Mouse (Mus musculus) heart, embryonic 11.5 days (tissue): ENCODE data around the gene Hhex. TPM values are rescaled to one million over a fixed set of nuclear protein-coding genes. Genes with fewer than 3 reads are reported as not detected.

ENCODE experiments used
- ATAC-seq: fragments of 200-750 bp; cut with Nextera tagmentation; replicated peaks from 2 replicates; pipeline ENCODE4 v1.8.0; 2017; ENCODE audit warnings: moderate library complexity; ENCODE audit not compliant: insufficient number of reproducible peaks, low FRiP score, low TSS enrichment
- H3K27ac ChIP-seq: fragments of 300-500 bp; sonication (generic); 2 replicates; pipeline ENCODE4 v1.5.1; 2014; ENCODE audit warnings: mild to moderate bottlenecking, low read depth, low read length
- H3K27me3 ChIP-seq: fragments of 300-500 bp; sonication (generic); 2 replicates; pipeline ENCODE4 v1.6.1; 2014; ENCODE audit warnings: mild to moderate bottlenecking, low read length, mixed read lengths; ENCODE audit not compliant: control insufficient read depth, insufficient read depth
- H3K36me3 ChIP-seq: fragments of 300-500 bp; sonication (generic); 2 replicates; pipeline ENCODE4 v1.6.1; 2014; ENCODE audit warnings: mild to moderate bottlenecking, low read length, moderate library complexity, mixed read lengths; ENCODE audit not compliant: control insufficient read depth, insufficient read depth
- H3K4me1 ChIP-seq: fragments of 300-500 bp; sonication (generic); 2 replicates; pipeline ENCODE4 v1.6.1; 2014; ENCODE audit warnings: low read length; ENCODE audit not compliant: control insufficient read depth, insufficient read depth
- H3K4me2 ChIP-seq: fragments of 300-500 bp; sonication (generic); 2 replicates; pipeline ENCODE4 v1.6.1; 2014; ENCODE audit warnings: mild to moderate bottlenecking, moderate library complexity
- H3K4me3 ChIP-seq: fragments of 300-500 bp; sonication (generic); 2 replicates; pipeline ENCODE4 v1.5.1; 2014; ENCODE audit warnings: low read depth, low read length
- H3K9ac ChIP-seq: fragments of 300-500 bp; sonication (generic); 2 replicates; pipeline ENCODE4 v1.6.1; 2014; ENCODE audit warnings: mild to moderate bottlenecking, low read depth, low read length, moderate library complexity
- H3K9me3 ChIP-seq: fragments of 300-500 bp; sonication (generic); replicated peaks from 2 replicates; pipeline ENCODE4 v1.6.1; 2016; ENCODE audit warnings: low read length; ENCODE audit not compliant: control insufficient read depth
- WGBS: fragments of 180-500 bp; shearing (Covaris S2); extraction: QIAGEN DNeasy Blood & Tissue Kit; methylation state at CpG from one replicate; pipeline ENCODE4 v1.1.7; 2014; ENCODE audit not compliant: insufficient replicate concordance; 5-methylcytosine and 5-hydroxymethylcytosine counted together
- polyA plus RNA-seq: library from polyadenylated mRNA; unstranded; fragments of >200 nt; fragmentation: Nextera tagmentation; extraction: Ambion mirVana; gene quantifications from 2 replicates; pipeline ENCODE4 v1.2.1, GENCODE M21; 2014

Hhex gene
- polyA plus RNA-seq, 1 experiment from 2014 or later: 13.4 TPM

GRCm38 (mm10) chr19:37466978-37467377, 32.4 kb downstream of the Hhex start:
- Histone ChIP-seq H3K4me2 (no peak overlapping the region), H3K36me3 (no peaks in the 10 kb centered on the region; the same call in 1 of the 2 replicates), H3K9ac (no peak overlapping the region), H3K4me1 (no peaks in the 10 kb centered on the region), H3K9me3 (0 out of 2 replicates have a peak, but pooled peaks cover 2% of the 10 kb centered on the region), H3K4me3 (no peak overlapping the region), H3K27me3 (no peaks in the 10 kb centered on the region), H3K27ac (no peak overlapping the region)
- 74% methylated on average over 5 of the region's 5 CpGs for WGBS
- no peak for ATAC-seq

DNA sequence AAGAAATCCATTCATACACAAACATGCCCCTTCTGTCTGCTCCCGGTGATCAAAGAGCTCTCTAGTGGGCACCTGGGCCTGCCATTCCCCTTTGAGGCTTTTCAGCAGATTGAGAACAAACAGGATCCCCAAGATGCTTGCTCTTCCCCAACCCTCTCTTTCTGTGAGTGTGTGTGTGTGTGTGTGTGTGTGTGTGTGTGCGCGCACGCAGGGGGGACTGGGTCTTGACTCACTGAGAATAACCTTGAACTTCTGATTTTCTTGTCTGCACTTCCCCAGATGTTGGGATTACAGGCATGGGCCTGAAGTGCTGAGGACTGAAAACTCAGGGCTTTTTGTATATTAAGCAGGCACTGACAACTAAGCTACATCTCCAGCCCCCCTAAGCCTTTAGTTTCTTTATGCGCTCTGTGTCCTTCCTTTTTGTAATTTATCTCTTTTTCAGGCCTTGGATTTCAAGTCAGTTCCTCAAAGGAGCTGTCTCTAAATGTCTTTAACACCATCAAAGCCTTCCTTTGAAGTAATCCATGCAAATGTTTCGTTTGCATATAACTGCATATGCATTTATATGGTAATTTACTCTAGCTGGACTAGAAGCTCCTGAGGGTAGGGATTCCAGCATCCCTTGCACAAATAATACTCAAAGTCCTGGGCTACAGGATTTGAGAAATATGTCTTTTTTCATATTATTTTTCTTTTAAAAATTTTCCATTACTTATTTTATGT, 34.4 kb downstream of the Hhex start:
- Histone ChIP-seq H3K4me1 (no peaks in the 10 kb centered on the region), H3K9me3 (no peaks in the 10 kb centered on the region), H3K36me3 (no peaks in the 10 kb centered on the region), H3K4me2 (no peak overlapping the region), H3K27ac (no peak overlapping the region), H3K27me3 (no peaks in the 10 kb centered on the region), H3K4me3 (no peak overlapping the region), H3K9ac (no peak overlapping the region)
- 66% methylated on average over 6 of the region's 6 CpGs for WGBS
- ATAC-seq: no peak

- Histone ChIP-seq H3K9ac (no peak overlapping the region), H3K27me3 (no peaks in the 10 kb centered on the region), H3K27ac (no peak overlapping the region), H3K36me3 (no peaks in the 10 kb centered on the region), H3K4me3 (no peak overlapping the region), H3K9me3 (no peaks in the 10 kb centered on the region), H3K4me2 (no peak overlapping the region), H3K4me1 (no peaks in the 10 kb centered on the region)
- ATAC-seq: no peak
- 80% methylated on average over 4 of the region's 4 CpGs for WGBS
Observed at GRCm38 (mm10) chr19:37471680-37472079, 37.1 kb downstream of the Hhex start.

DNA sequence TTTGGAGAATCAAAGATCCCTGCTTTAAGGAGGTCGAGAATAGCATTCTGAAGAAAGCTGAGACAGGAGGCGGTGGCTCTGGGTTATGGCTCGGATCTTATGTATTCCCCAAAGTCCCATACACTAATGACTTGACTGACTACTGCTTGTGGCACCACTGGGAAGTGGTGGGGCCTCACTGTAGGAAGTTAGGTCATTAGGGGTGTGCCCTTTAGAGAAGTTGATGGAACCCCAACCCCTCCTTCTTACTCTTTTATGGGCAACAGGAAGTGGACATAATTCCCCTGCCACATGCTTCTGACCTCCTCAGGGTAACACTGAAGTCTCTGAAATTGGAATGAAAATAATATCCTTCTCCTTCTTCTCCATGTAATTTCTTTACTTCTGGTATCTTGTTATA, 38.0 kb downstream of the Hhex start:
- Histone ChIP-seq H3K9ac (no peak overlapping the region), H3K4me2 (no peak overlapping the region), H3K27ac (no peak overlapping the region), H3K4me3 (no peak overlapping the region), H3K9me3 (no peaks in the 10 kb centered on the region), H3K36me3 (no peaks in the 10 kb centered on the region), H3K4me1 (no peaks in the 10 kb centered on the region), H3K27me3 (no peaks in the 10 kb centered on the region)
- no peak for ATAC-seq
- 60% methylated on average over 3 of the region's 3 CpGs for WGBS

DNA sequence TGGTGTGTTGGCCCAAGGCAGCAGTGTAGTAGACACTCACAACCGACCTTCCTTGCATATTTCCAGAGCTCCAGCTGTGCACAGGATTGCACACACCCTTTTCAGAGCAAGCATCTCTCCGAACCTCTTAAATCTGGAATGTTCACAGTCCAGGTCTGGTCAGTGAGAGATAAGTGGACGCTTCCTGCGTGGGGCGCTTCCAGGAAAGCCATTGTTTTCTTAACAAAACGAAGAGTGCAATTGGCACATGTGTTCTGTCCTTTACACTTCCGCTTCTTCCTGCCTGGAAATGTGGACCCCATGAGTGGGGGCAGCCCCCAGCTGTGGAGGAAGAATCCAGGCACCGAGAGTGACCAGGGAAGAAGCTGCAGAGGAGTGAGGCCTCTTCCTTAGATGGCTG, 47.1 kb downstream of the Hhex start:
- Histone ChIP-seq H3K36me3 (no peaks in the 10 kb centered on the region), H3K9ac (no peak overlapping the region), H3K27ac (no peak overlapping the region), H3K27me3 (no peaks in the 10 kb centered on the region), H3K4me3 (no peak overlapping the region), H3K4me2 (peak overlapping the region; percentile 17; the same call in 1 of the 2 replicates), H3K4me1 (peaks cover 6% of the 10 kb centered on the region; the same call in 1 of the 2 replicates), H3K9me3 (no peaks in the 10 kb centered on the region)
- 35% methylated on average over 8 of the region's 8 CpGs for WGBS
- 0 out of 2 replicates have a peak, but pooled peaks have one; percentile 26 for ATAC-seq

GRCm38 (mm10) chr19:37482556-37483187, 48.1 kb downstream of the Hhex start:
- no peak for ATAC-seq
- Histone ChIP-seq H3K9me3 (no peaks in the 10 kb centered on the region), H3K4me1 (peaks cover 6% of the 10 kb centered on the region; the same call in 1 of the 2 replicates), H3K36me3 (no peaks in the 10 kb centered on the region), H3K4me3 (no peak overlapping the region), H3K27ac (no peak overlapping the region), H3K27me3 (no peaks in the 10 kb centered on the region), H3K9ac (no peak overlapping the region), H3K4me2 (no peak overlapping the region)
- WGBS: 79% methylated on average over 14 of the region's 14 CpGs

DNA sequence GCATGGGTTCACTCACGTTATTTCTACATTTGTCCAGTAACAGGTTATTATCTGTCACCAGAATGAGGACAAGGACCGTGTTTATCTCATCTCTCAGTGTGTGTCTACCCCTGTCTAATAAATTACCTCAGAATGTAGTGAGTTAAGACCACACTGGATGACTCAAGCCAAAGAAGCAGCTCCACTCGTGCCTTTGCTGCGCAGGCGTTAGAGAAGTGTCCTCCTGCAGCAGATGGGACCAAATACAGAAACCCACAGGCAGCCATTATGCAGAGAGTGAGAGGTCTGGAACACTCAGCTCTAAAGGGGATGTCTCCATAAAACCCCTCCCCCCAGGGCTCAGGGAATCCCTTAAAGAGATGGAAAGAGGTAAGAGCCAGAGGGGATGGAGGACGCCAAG, 50.2 kb downstream of the Hhex start:
- WGBS: 75% methylated on average over 6 of the region's 6 CpGs
- H3K36me3 ChIP-seq: no peaks in the 10 kb centered on the region

DNA sequence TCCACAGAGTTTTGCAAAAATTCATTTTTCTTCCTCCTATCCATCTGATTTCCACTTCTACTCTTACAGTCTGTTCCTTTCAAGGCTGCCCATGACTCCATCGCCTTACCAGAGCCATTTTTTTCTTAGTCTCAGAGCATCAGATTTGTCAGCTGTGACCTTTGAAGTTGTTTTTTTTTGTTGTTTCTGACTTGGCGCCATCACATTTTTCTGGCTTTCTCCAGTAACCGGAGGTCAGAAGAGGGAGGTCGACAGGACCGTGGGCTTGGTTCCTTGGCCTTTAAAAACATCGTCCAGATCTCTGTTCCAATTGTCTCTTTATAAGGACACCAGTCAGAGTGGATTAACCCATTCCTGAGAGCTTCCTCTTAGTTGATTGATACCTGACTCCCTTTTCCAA, 52.2 kb downstream of the Hhex start:
- peaks cover 8% of the 10 kb centered on the region for H3K27me3 ChIP-seq
- 83% methylated on average over 6 of the region's 6 CpGs for WGBS
- no peaks in the 10 kb centered on the region for H3K9me3 ChIP-seq
- ATAC-seq: no peak
- no peak overlapping the region for H3K4me2 ChIP-seq
- no peak overlapping the region for H3K4me3 ChIP-seq
- no peak overlapping the region for H3K9ac ChIP-seq
- H3K4me1 ChIP-seq: peaks cover 2% of the 10 kb centered on the region; the same call in 1 of the 2 replicates
- H3K36me3 ChIP-seq: no peaks in the 10 kb centered on the region
- no peak overlapping the region for H3K27ac ChIP-seq

More for the DNA sequence above, 50.2 kb downstream of the Hhex start:
- no peak for ATAC-seq
- no peaks in the 10 kb centered on the region for H3K27me3 ChIP-seq
- H3K4me1 ChIP-seq: peaks cover 6% of the 10 kb centered on the region; the same call in 1 of the 2 replicates
- H3K9me3 ChIP-seq: no peaks in the 10 kb centered on the region
- H3K4me3 ChIP-seq: no peak overlapping the region
- no peak overlapping the region for H3K4me2 ChIP-seq
- no peak overlapping the region for H3K27ac ChIP-seq
- H3K9ac ChIP-seq: no peak overlapping the region
